Mouse (Mus musculus): ENCODE results near the gene Six2.
"Not testable (repeated sequence)": the region's sequence is repeated elsewhere in the genome, so short reads cannot be mapped to it uniquely, and the experiment has no call there.

Six2 gene

DNA sequence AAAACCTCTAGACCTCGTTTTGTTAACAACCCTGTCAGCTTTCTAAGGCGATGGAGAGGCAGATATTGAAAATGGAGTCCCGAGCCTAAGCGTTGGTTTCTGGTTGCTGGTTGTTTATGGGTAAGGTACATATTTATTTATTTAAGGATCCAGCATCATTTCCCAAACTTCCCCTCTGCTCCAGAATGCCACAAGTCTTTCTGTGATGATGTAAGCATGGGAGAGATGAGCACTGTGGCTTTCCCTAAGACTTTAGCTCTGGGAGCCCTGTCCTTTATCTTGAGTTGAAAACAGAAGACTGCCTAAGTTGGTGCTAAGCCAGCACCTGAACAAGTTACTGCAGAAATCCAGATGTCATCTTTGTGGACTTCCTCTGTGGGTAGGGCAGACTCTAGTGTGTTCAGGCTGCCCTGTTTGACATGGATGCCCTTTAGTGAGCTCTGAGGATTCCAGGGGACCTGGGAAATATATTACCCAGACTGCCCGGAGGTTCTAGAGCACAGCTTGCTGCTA, 1.8 kb upstream of the Six2 start:
- DNase-seq, result no peak

GRCm38 (mm10) chr17:85688911-85689806, 1.1 kb upstream of the Six2 start:
- no peak for DNase-seq

DNA sequence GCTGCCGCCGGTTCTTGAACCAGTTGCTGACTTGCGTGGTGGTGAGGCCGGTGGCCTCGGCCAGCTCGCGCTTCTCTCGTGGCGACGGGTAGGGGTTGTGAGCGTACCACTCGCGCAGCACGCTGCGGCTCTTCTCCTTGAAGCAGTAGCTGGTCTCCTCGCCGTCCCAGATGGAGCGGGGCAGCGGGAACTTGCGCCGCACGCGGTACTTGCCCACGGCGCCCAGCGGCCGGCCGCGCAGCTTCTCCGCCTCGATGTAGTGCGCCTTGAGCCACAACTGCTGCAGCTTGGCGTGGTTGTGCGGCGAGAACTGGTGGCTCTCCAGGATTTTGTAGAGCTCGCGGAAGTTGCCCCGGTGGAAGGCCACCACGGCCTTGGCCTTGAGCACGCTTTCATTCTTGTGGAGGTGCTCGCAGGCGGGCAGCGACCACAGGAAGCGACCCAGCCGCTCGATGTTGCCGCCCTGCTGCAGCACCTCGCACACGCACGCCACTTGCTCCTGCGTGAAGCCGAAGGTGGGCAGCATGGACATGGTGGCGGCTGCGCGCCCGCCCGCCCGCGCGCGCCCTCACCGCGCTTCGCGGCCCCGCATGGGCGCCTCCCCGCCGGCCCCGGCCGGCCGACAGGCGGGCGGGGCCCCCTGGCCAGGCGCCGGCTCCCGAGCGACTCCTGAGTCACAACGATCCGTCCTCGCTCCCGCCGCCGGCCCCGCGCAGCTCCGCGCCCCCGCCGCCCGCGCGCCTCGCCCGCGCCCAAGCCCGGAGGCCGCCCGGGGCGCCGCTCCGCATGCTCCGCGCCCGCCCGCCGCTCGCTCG, 446 bp downstream of the Six2 start:
- DNase-seq, result no peak

DNA sequence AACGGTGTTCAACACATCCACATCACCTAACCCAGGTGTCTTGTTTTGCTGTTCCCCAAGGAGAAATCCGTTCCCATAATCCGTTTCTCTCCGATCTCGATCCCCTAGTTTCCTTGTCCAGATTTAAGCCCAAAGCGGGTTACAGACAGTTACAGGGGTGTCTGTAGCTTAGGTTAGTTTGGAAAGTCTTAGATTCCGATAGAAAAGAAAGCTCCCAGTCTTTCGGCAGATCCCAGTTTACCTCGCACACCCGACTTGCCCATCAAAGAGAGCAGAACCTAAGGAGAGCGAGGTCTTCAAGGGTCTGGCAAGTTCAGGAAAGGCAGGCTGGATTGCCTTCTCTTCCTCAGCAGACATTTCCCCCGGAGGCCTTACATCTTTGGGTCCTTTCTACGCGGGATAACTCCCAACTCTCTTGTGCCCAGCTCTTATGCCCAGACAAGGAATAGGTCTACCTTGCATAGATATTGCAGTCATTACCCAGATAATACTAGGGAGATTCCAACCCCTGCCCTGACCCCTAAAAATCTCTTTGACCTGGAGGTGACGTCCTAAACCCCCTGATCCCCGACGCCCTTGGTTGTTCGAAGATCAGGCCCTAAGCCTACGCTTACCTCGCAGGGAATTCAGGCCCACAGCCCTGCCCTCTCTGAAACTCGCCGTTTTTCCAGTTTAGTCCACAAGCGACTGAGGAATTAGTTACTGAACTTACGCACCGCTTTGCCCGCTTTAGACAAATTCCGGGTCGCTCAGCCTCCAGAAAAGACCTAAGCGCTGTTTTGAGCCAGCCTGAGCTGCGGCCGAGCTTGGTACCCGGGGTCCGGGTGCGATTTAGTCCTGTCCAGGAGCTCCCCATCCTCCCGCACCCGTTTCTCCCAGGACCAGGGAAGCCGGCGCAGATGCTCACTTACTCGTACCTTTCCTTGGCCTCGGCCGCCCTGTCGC, 1.3 kb downstream of the Six2 start:
- DNase-seq, result no peak

GRCm38 (mm10) chr17:85685689-85686281, 2.3 kb downstream of the Six2 start:
- DNase-seq, result no peak

GRCm38 (mm10) chr17:85684841-85685688, 3.0 kb downstream of the Six2 start:
- DNase-seq, result no peak

DNA sequence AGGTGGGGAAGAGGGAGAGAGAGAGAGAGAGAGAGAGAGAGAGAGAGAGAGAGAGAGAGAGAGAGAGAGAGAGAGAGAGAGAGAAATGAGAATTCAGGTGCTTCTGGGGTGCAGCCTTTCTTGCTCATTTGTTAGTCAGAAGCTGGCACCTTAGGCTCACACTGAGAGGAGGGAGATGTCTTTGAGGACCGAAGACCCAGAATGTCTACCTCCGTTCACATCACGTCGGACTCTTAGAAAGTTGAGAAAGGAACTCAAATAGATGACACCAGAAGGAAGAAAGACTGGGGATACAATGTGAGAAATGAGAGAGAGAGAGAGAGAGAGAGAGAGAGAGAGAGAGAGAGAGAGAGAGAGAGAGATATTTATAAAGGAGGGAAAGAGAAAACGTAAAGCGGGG, 3.6 kb downstream of the Six2 start:
- not testable (repeated sequence) for DNase-seq

- DNase-seq, result no peak
These were observed 4.1 kb downstream of the Six2 start for GRCm38 (mm10) chr17:85683984-85684307.

DNA sequence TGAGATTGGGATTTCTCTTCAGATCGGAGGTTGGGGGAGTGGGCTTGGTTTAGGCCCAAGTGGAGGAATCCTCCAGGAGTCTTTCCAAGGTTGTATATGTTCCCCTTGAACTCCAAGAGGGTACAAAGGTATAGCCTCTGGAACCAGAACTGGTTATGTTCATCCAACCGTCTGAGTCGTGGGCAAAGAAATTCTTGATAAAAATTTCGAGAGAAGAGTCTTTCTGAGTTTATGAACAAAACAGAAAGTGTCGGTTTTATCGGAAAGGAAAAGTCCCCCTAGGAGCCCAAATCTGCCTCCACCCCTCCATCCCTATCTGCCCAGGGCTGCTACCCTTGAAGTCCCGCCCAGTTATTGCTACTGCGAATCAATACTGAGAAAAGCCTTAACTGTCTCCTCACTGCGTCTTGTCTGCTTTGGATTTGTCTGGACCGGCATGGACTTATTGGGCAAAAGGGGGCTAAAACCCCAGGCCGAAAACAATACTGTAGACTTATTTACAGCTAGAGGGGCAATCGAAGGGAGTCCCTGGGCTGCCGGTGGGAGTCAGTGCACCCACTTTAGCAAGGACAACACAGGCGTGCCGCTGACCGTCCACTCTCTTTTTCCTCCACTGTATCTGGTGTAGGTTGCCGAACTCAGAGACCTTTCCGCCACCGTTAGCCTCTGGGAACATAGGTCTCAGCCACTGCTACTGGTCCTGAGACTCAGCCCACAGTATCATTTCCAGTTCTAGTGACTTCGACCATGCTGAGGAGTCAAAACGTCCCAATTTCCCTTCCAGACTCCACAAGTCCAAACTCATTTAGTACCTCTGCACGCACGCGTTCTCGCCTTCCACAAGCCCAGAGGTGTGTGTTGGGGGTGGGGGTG, 4.7 kb downstream of the Six2 start:
- DNase-seq, result no peak

DNA sequence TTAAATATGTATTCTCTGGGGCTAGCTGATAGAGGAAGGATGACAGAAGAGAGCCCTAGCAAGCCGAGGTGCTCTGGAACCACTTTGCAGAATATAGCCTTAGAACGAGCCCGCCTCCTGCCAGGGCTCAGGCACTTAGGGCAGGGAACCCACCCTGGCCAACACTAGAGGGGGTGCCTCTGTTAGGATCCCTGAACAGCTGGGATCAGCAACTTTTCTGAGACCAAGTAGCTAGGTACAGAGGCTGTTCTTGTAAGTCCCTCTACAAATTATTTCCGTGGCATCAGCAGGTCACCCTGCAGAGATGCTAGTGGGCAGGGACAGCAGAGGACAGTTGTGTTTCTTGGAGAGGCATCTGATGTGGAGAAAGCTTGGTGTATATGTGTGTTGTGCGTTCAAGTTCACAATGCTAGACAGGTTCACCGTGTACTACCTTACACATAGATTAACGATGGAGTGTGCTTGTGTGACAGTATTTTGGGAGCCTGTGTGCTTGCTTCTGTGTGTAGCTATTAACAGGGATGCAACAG, 5.8 kb downstream of the Six2 start:
- DNase-seq, result no peak

- no peak for DNase-seq
These were observed 6.3 kb downstream of the Six2 start for GRCm38 (mm10) chr17:85681741-85682140.

- no peak for DNase-seq
These were observed 7.1 kb downstream of the Six2 start for GRCm38 (mm10) chr17:85680851-85681550.

DNA sequence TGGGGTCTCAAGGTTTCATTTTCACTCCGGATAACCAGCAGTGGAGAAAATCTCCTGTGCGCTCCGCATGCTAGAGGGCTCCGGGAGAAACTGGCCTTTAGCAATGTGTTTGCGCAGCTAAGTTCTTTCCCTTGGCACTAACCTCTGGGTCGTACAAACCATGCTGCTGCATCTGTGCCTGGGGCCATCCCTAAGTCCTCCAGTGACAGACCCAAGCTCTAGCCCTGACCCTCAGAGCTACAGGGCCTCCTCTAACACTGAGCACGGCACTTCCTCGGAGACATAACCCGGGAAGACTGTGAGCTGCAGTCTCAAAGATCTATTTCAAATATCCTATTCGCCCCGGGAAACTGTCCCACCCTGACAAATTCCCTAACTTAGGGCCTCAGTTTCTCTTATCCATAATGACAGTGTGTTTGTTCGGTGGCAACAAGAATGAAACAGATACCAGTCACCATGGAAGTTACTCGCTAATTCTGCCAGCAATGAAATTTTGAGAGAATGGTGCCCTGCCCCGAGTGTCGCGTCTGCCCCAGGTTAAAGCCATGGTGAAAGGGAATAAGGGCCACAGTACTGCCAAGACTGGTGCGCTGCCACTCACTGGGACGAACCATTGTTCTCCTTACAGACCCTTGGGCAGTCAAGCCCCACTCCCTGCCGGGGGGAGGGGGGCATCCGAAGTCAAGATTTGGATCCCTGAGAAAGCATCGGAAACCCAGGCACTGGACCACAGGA, 7.8 kb downstream of the Six2 start:
- no peak for DNase-seq

DNA sequence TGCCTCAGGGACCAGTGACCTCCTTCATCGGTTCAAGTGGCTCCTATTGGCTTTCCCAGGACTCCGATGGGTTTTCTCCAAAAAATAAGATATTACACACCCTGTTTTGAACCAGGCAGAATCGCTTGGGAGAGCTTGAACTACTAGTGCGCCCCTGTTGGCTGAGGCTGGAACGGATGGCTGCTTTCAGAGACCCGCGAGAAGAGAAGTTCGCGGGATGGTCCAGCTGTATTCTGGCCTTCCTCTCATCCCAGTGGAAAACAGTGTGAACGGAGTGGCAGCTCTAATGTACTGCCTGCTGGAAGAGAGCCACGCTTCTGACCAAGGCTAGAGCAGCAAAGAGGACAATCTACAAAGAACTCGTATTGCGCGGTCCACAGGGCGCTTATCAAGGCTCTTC, 8.4 kb downstream of the Six2 start:
- no peak for DNase-seq

GRCm38 (mm10) chr17:85664618-85665320, 23.3 kb downstream of the Six2 start:
- DNase-seq, result peak in 1 of 2 experiments; percentile 12

- DNase-seq, result no peak
These were observed 23.9 kb downstream of the Six2 start for GRCm38 (mm10) chr17:85664202-85664601.

- DNase-seq, result no peak
These were observed 26.6 kb downstream of the Six2 start for GRCm38 (mm10) chr17:85661521-85661920.

- no peak for DNase-seq
These were observed 28.1 kb downstream of the Six2 start for GRCm38 (mm10) chr17:85660016-85660415.
